Mouse (Mus musculus): Measurements from ENCODE around the gene Tnfsf15.

GRCm38 (mm10) chr4:63773306-63774090 lies 28.6 kb upstream of the Tnfsf15 start:
- TF ChIP-seq MYOD1 (IDR thresholded peaks at IDR 0.05; ENCODE audit: control insufficient read depth in 1 of 3, insufficient read length in 2 of 3, low read depth in 2 of 3) (no peak), POLR2A (IDR thresholded peaks at IDR 0.05; ENCODE audit: insufficient read length, low read depth) (no peak), TCF12 (IDR thresholded peaks at IDR 0.05; ENCODE audit: insufficient read depth, poor library complexity, severe bottlenecking) (no peak), MAX (IDR thresholded peaks at IDR 0.05; ENCODE audit: low read depth) (no peak), USF1 (IDR thresholded peaks at IDR 0.05; ENCODE audit: low read depth) (no peak), E2F4 (IDR thresholded peaks at IDR 0.05; ENCODE audit: insufficient read depth) (no peak), POLR2AphosphoS2 (IDR thresholded peaks at IDR 0.05; ENCODE audit: insufficient read length, low read depth) (no peak)

Data from myocyte (in vitro differentiated cells).